Mouse (Mus musculus): Measurements from ENCODE around the gene Tmem176a.
"Not testable (repeated sequence)": the region's sequence is repeated elsewhere in the genome, so short reads cannot be mapped to it uniquely, and the experiment has no call there.

The Tmem176a gene

GRCm38 (mm10) chr6:48840371-48840969 lies at the start of gene Tmem176a:
Gene Tmem176a, plus strand, starts transcription at chr6:48840919.
- DNase-seq (ENCODE audit: low spot score) = peak; percentile 57

GRCm38 (mm10) chr6:48801897-48802296 lies 38.8 kb upstream of the Tmem176a start:
- DNase-seq (ENCODE audit: low spot score) = no peak

- DNase-seq (ENCODE audit: low spot score) = no peak
These were observed 37.2 kb upstream of the Tmem176a start for GRCm38 (mm10) chr6:48803406-48804051.

- no peak for DNase-seq (ENCODE audit: low spot score)
These were observed 36.4 kb upstream of the Tmem176a start for GRCm38 (mm10) chr6:48804346-48804745.

- no peak for DNase-seq (ENCODE audit: low spot score)
These were observed 34.0 kb upstream of the Tmem176a start for GRCm38 (mm10) chr6:48806746-48807145.

GRCm38 (mm10) chr6:48809494-48810219 lies 31.1 kb upstream of the Tmem176a start:
- DNase-seq (ENCODE audit: low spot score) = no peak

- no peak for DNase-seq (ENCODE audit: low spot score)
These were observed 25.7 kb upstream of the Tmem176a start for GRCm38 (mm10) chr6:48815013-48815412.

GRCm38 (mm10) chr6:48817815-48818214 lies 22.9 kb upstream of the Tmem176a start:
- DNase-seq (ENCODE audit: low spot score) = peak; percentile 95

GRCm38 (mm10) chr6:48821991-48822785 lies 18.5 kb upstream of the Tmem176a start:
- not testable (repeated sequence) for DNase-seq (ENCODE audit: low spot score)

GRCm38 (mm10) chr6:48825016-48825415 lies 15.7 kb upstream of the Tmem176a start:
- DNase-seq (ENCODE audit: low spot score) = peak; percentile 85

- DNase-seq (ENCODE audit: low spot score) = no peak
These were observed 11.7 kb upstream of the Tmem176a start for GRCm38 (mm10) chr6:48828976-48829375.

GRCm38 (mm10) chr6:48829651-48830050 lies 11.1 kb upstream of the Tmem176a start:
- DNase-seq (ENCODE audit: low spot score) = peak; percentile 60

- DNase-seq (ENCODE audit: low spot score) = no peak
These were observed 10.5 kb upstream of the Tmem176a start for GRCm38 (mm10) chr6:48830241-48830640.

- no peak for DNase-seq (ENCODE audit: low spot score)
These were observed 9.6 kb upstream of the Tmem176a start for GRCm38 (mm10) chr6:48831141-48831540.

- DNase-seq (ENCODE audit: low spot score) = no peak
These were observed 8.3 kb upstream of the Tmem176a start for GRCm38 (mm10) chr6:48832426-48832825.

- DNase-seq (ENCODE audit: low spot score) = no peak
These were observed 7.2 kb upstream of the Tmem176a start for GRCm38 (mm10) chr6:48833515-48833914.

GRCm38 (mm10) chr6:48835241-48835640 lies 5.5 kb upstream of the Tmem176a start:
- no peak for DNase-seq (ENCODE audit: low spot score)

- DNase-seq (ENCODE audit: low spot score) = no peak
These were observed 4.6 kb upstream of the Tmem176a start for GRCm38 (mm10) chr6:48836146-48836545.

GRCm38 (mm10) chr6:48837516-48837915 lies 3.2 kb upstream of the Tmem176a start:
- DNase-seq (ENCODE audit: low spot score) = no peak

- no peak for DNase-seq (ENCODE audit: low spot score)
These were observed 2.2 kb upstream of the Tmem176a start for GRCm38 (mm10) chr6:48838321-48839080.

- DNase-seq (ENCODE audit: low spot score) = peak; percentile 99
These were observed 380 bp downstream of the Tmem176a start, which contains the start of gene Tmem176b for GRCm38 (mm10) chr6:48840973-48841625. Gene Tmem176b, minus strand, starts transcription at chr6:48841496.
